Mouse (Mus musculus) limb, embryonic 13.5 days (tissue): ENCODE results near the gene Gas2. TPM values are rescaled to one million over a fixed set of nuclear protein-coding genes. Genes with fewer than 3 reads are reported as not detected.
A peak's percentile ranks its signal among the peaks of the same experiment; 100 is the strongest.

Source experiments
- ATAC-seq: fragments of 200-750 bp; cut with Nextera tagmentation; 2 replicates; pipeline ENCODE4 v1.8.0; 2017; ENCODE audit warnings: low read depth, moderate number of reproducible peaks, moderate TSS enrichment; ENCODE audit not compliant: low FRiP score
- H3K27ac ChIP-seq: fragments of 300-500 bp; sonication (generic); 2 replicates; pipeline ENCODE4 v1.5.1; 2015; ENCODE audit warnings: inconsistent platforms, mild to moderate bottlenecking, moderate library complexity
- H3K27me3 ChIP-seq: fragments of 300-500 bp; sonication (generic); 2 replicates; pipeline ENCODE4 v1.6.1; 2015; ENCODE audit warnings: mild to moderate bottlenecking, inconsistent platforms
- H3K36me3 ChIP-seq: fragments of 300-500 bp; sonication (generic); 2 replicates; pipeline ENCODE4 v1.6.1; 2015; ENCODE audit warnings: inconsistent platforms, mild to moderate bottlenecking, moderate library complexity
- H3K4me1 ChIP-seq: fragments of 300-500 bp; sonication (generic); 2 replicates; pipeline ENCODE4 v1.6.1; 2015; ENCODE audit warnings: inconsistent platforms
- H3K4me2 ChIP-seq: fragments of 300-500 bp; sonication (generic); replicated peaks from 2 replicates; pipeline ENCODE4 v1.6.1; 2015; ENCODE audit warnings: inconsistent platforms, mild to moderate bottlenecking, moderate library complexity
- H3K4me3 ChIP-seq: fragments of 300-500 bp; sonication (generic); 2 replicates; pipeline ENCODE4 v1.5.1; 2015; ENCODE audit warnings: moderate library complexity, mild to moderate bottlenecking, inconsistent platforms
- H3K9ac ChIP-seq: fragments of 300-500 bp; sonication (generic); 2 replicates; pipeline ENCODE4 v1.6.1; 2015; ENCODE audit warnings: mild to moderate bottlenecking, inconsistent platforms
- H3K9me3 ChIP-seq: fragments of 300-500 bp; sonication (generic); 2 replicates; pipeline ENCODE4 v1.6.1; 2016; ENCODE audit warnings: inconsistent platforms
- WGBS: fragments of 180-500 bp; shearing (Covaris S2); methylation state at CpG from one replicate; pipeline ENCODE4 v1.1.7; 2015; 5-methylcytosine and 5-hydroxymethylcytosine counted together
- polyA plus RNA-seq: library from polyadenylated mRNA; unstranded; fragments of >200 nt; fragmentation: Nextera tagmentation; extraction: Ambion mirVana; gene quantifications from 2 replicates; pipeline ENCODE4 v1.2.1, GENCODE M21; 2015

The Gas2 gene
- polyA plus RNA-seq, 1 experiment from 2014 or later: 319 TPM

GRCm38 (mm10) chr7:51851890-51852507, 9.8 kb upstream of the Gas2 start:
- H3K4me3 ChIP-seq: no peak overlapping the region
- no peak overlapping the region for H3K9ac ChIP-seq
- no peaks in the 10 kb centered on the region for H3K4me1 ChIP-seq
- no peak for ATAC-seq
- H3K36me3 ChIP-seq: peaks cover 5% of the 10 kb centered on the region; the same call in 1 of the 2 replicates
- H3K27ac ChIP-seq: 0 out of 2 replicates have a peak overlapping the region, but pooled peaks have one; percentile 28
- H3K4me2 ChIP-seq: no peak overlapping the region
- H3K27me3 ChIP-seq: no peaks in the 10 kb centered on the region
- WGBS: 65% methylated on average over 5 of the region's 5 CpGs
- H3K9me3 ChIP-seq: no peaks in the 10 kb centered on the region

- Histone ChIP-seq H3K27me3 (no peaks in the 10 kb centered on the region), H3K9me3 (no peaks in the 10 kb centered on the region), H3K9ac (peak within 1 kb of the TSS; percentile 87), H3K4me1 (peaks cover 41% of the 10 kb centered on the region), H3K4me2 (peak within 1 kb of the TSS; percentile 80), H3K27ac (peak within 1 kb of the TSS; percentile 98), H3K36me3 (peaks cover 21% of the 10 kb centered on the region), H3K4me3 (peak within 1 kb of the TSS; percentile 72)
- peak; percentile 96 for ATAC-seq
- under 1% methylated on average over 43 of the region's 43 CpGs for WGBS
Observed at GRCm38 (mm10) chr7:51862097-51862492, 280 bp downstream of the Gas2 start, which contains the start of gene Fancf. TSS of gene Fancf (minus strand) at chr7:51862267.

GRCm38 (mm10) chr7:51862842-51863241, 1.0 kb downstream of the Gas2 start:
- Histone ChIP-seq H3K4me1 (peaks cover 44% of the 10 kb centered on the region), H3K9me3 (no peaks in the 10 kb centered on the region), H3K4me2 (peak overlapping the region; percentile 80), H3K9ac (peak overlapping the region; percentile 71), H3K27ac (peak overlapping the region; percentile 98), H3K27me3 (no peaks in the 10 kb centered on the region), H3K4me3 (peak overlapping the region; percentile 72), H3K36me3 (peaks cover 15% of the 10 kb centered on the region)
- no peak for ATAC-seq
- WGBS: 59% methylated on average over 3 of the region's 3 CpGs

GRCm38 (mm10) chr7:51865336-51865735, 3.5 kb downstream of the Gas2 start:
- ATAC-seq: no peak
- peak overlapping the region; percentile 22 for H3K27ac ChIP-seq
- H3K9me3 ChIP-seq: no peaks in the 10 kb centered on the region
- H3K36me3 ChIP-seq: peaks cover 7% of the 10 kb centered on the region
- 49% methylated on average over 1 of the region's 1 CpGs for WGBS
- peaks cover 44% of the 10 kb centered on the region for H3K4me1 ChIP-seq
- H3K4me3 ChIP-seq: no peak overlapping the region
- no peak overlapping the region for H3K9ac ChIP-seq
- H3K27me3 ChIP-seq: no peaks in the 10 kb centered on the region
- H3K4me2 ChIP-seq: 0 out of 2 replicates have a peak overlapping the region, but pooled peaks have one; percentile 5

- no peak for ATAC-seq
- Histone ChIP-seq H3K27me3 (no peaks in the 10 kb centered on the region), H3K27ac (no peak overlapping the region), H3K4me1 (peaks cover 32% of the 10 kb centered on the region), H3K36me3 (peaks cover 7% of the 10 kb centered on the region), H3K9me3 (no peaks in the 10 kb centered on the region), H3K9ac (no peak overlapping the region), H3K4me3 (no peak overlapping the region), H3K4me2 (no peak overlapping the region)
- WGBS: 80% methylated on average over 1 of the region's 1 CpGs
Observed at GRCm38 (mm10) chr7:51867983-51868382, 6.2 kb downstream of the Gas2 start.

GRCm38 (mm10) chr7:51872041-51872440, 10.2 kb downstream of the Gas2 start:
- WGBS: 85% methylated on average over 1 of the region's 1 CpGs
- Histone ChIP-seq H3K27me3 (no peaks in the 10 kb centered on the region), H3K36me3 (peaks cover 7% of the 10 kb centered on the region), H3K9ac (no peak overlapping the region), H3K27ac (no peak overlapping the region), H3K4me2 (no peak overlapping the region), H3K9me3 (no peaks in the 10 kb centered on the region), H3K4me3 (no peak overlapping the region), H3K4me1 (peaks cover 17% of the 10 kb centered on the region)
- no peak for ATAC-seq

GRCm38 (mm10) chr7:51872597-51872996, 10.8 kb downstream of the Gas2 start:
- H3K27ac ChIP-seq: no peak overlapping the region
- ATAC-seq: no peak
- H3K4me1 ChIP-seq: peaks cover 14% of the 10 kb centered on the region

GRCm38 (mm10) chr7:51876316-51876715, 14.5 kb downstream of the Gas2 start:
- H3K9me3 ChIP-seq: no peaks in the 10 kb centered on the region
- H3K4me2 ChIP-seq: no peak overlapping the region
- ATAC-seq: no peak
- no peak overlapping the region for H3K27ac ChIP-seq
- peaks cover 33% of the 10 kb centered on the region for H3K4me1 ChIP-seq
- no peak overlapping the region for H3K9ac ChIP-seq
- H3K4me3 ChIP-seq: no peak overlapping the region
- H3K27me3 ChIP-seq: no peaks in the 10 kb centered on the region
- H3K36me3 ChIP-seq: peaks cover 3% of the 10 kb centered on the region; the same call in 1 of the 2 replicates

More at GRCm38 (mm10) chr7:51872597-51872996, 10.8 kb downstream of the Gas2 start:
- no peaks in the 10 kb centered on the region for H3K9me3 ChIP-seq
- H3K4me3 ChIP-seq: no peak overlapping the region
- peaks cover 7% of the 10 kb centered on the region for H3K36me3 ChIP-seq
- no peak overlapping the region for H3K4me2 ChIP-seq
- no peaks in the 10 kb centered on the region for H3K27me3 ChIP-seq
- no peak overlapping the region for H3K9ac ChIP-seq

GRCm38 (mm10) chr7:51878730-51879129, 16.9 kb downstream of the Gas2 start:
- ATAC-seq: peak; percentile 87
- no peaks in the 10 kb centered on the region for H3K9me3 ChIP-seq
- under 1% methylated on average over 8 of the region's 8 CpGs for WGBS
- H3K4me1 ChIP-seq: peaks cover 34% of the 10 kb centered on the region
- H3K27me3 ChIP-seq: no peaks in the 10 kb centered on the region
- peak overlapping the region; percentile 84 for H3K9ac ChIP-seq
- peak overlapping the region; percentile 59 for H3K4me3 ChIP-seq
- peak overlapping the region; percentile 84 for H3K4me2 ChIP-seq
- H3K27ac ChIP-seq: peak overlapping the region; percentile 99
- H3K36me3 ChIP-seq: no peaks in the 10 kb centered on the region

GRCm38 (mm10) chr7:51879136-51879723, 17.4 kb downstream of the Gas2 start:
- ATAC-seq: peak; percentile 90
- Histone ChIP-seq H3K4me1 (peaks cover 36% of the 10 kb centered on the region), H3K27ac (peak overlapping the region; percentile 99), H3K36me3 (no peaks in the 10 kb centered on the region), H3K27me3 (no peaks in the 10 kb centered on the region), H3K9me3 (no peaks in the 10 kb centered on the region), H3K4me2 (peak overlapping the region; percentile 84), H3K9ac (peak overlapping the region; percentile 84), H3K4me3 (peak overlapping the region; percentile 59)
- WGBS: 0% methylated on average over 17 of the region's 17 CpGs

- Histone ChIP-seq H3K27me3 (no peaks in the 10 kb centered on the region), H3K9me3 (no peaks in the 10 kb centered on the region), H3K9ac (peak overlapping the region; percentile 84), H3K36me3 (no peaks in the 10 kb centered on the region), H3K4me1 (peaks cover 41% of the 10 kb centered on the region), H3K4me3 (peak overlapping the region; percentile 59), H3K4me2 (peak overlapping the region; percentile 84), H3K27ac (peak overlapping the region; percentile 99)
- no peak for ATAC-seq
- WGBS: 50% methylated on average over 4 of the region's 4 CpGs
Observed at GRCm38 (mm10) chr7:51880121-51880520, 18.3 kb downstream of the Gas2 start.

- WGBS: 67% methylated on average over 3 of the region's 3 CpGs
Observed at GRCm38 (mm10) chr7:51885345-51885744, 23.5 kb downstream of the Gas2 start.

More at GRCm38 (mm10) chr7:51885345-51885744, 23.5 kb downstream of the Gas2 start:
- H3K4me2 ChIP-seq: peak overlapping the region; percentile 38
- H3K27me3 ChIP-seq: no peaks in the 10 kb centered on the region
- peaks cover 43% of the 10 kb centered on the region for H3K4me1 ChIP-seq
- H3K9me3 ChIP-seq: no peaks in the 10 kb centered on the region
- H3K9ac ChIP-seq: no peak overlapping the region
- ATAC-seq: no peak
- H3K27ac ChIP-seq: no peak overlapping the region
- peaks cover 16% of the 10 kb centered on the region; the same call in 1 of the 2 replicates for H3K36me3 ChIP-seq
- H3K4me3 ChIP-seq: no peak overlapping the region
